In genomic region chr1:194677878-194678277, GRCm38 (mm10) we compare ENCODE assay signal across 10 mouse cellular contexts. TPM values are rescaled to one million over a fixed set of nuclear protein-coding genes. Genes with fewer than 3 reads are reported as not detected.
DNase-seq lines count a peak whose midpoint lies in the region; ATAC-seq and TF ChIP-seq lines count a peak whose summit lies in the region.
"Had no signal": no experiment of that assay in that cellular context is flagged by ENCODE, and none has a peak within 500 bp of the region (broad histone marks: within the 10 kb centered on the region; RNA-seq: fewer than 3 reads in every experiment).

No protein-coding gene starts in this region.

- H3K79me2 ChIP-seq in liver, adult 2 months (ENCODE audit: control insufficient read depth, insufficient read depth, low read length) = peaks cover 9% of the 10 kb centered on the region; the same call in 1 of the 2 replicates

- H3K9ac ChIP-seq in liver, adult 2 months (ENCODE audit: low read depth, low read length) = no peak overlapping the region
- H3K9ac ChIP-seq in liver, embryonic 12.5 days = no peak overlapping the region

- no peak overlapping the region for H3K4me2 ChIP-seq in liver, embryonic 12.5 days

- H3K9me3 ChIP-seq in liver, embryonic 12.5 days (replicated peaks) = no peaks in the 10 kb centered on the region

- DNase-seq in liver, adult 2 months (ENCODE audit: extremely low read depth, low read depth, low spot score) = peak; percentile 92
- peak; percentile 64 for DNase-seq in embryo, embryonic 10.5 days (ENCODE audit: low spot score)
- peak; percentile 76 for DNase-seq in kidney, adult 9 months
- peak; percentile 36 for DNase-seq in yolk sac, embryonic 10.5 days (ENCODE audit: low spot score)
- DNase-seq in urinary bladder, postnatal 25 days (ENCODE audit: low spot score) = no peak
- DNase-seq: cerebellum, postnatal 14 days; gastrocnemius, postnatal 10 days; right cerebral cortex, postnatal 25 days had no signal

- no peaks in the 10 kb centered on the region for H3K27me3 ChIP-seq in liver, adult 2 months (ENCODE audit: control insufficient read depth, insufficient read depth, low read length)
- H3K27me3 ChIP-seq in liver, embryonic 12.5 days (replicated peaks) = 0 out of 2 replicates have a peak, but pooled peaks cover 3% of the 10 kb centered on the region

- no peaks in the 10 kb centered on the region; the same call in 1 of the 2 replicates for H3K36me3 ChIP-seq in liver, adult 2 months (ENCODE audit: control insufficient read depth, insufficient read depth, low read length)
- no peaks in the 10 kb centered on the region for H3K36me3 ChIP-seq in liver, embryonic 12.5 days

- TF ChIP-seq CTCF in liver, adult 2 months (IDR thresholded peaks at IDR 0.05; ENCODE audit: low read depth, low read length) = no peak

- ATAC-seq in liver, embryonic 12.5 days = no peak
- ATAC-seq in monocyte, adult 5-6 weeks (replicated peaks; ENCODE audit: insufficient number of reproducible peaks, low FRiP score, low TSS enrichment, poor library complexity, severe bottlenecking) = no peak

- no peak for TF ChIP-seq POLR2A in liver, adult 2 months (IDR thresholded peaks at IDR 0.05; ENCODE audit: extremely low read depth, insufficient read depth, low read length)

- no peak overlapping the region for H3K4me3 ChIP-seq in liver, adult 2 months (ENCODE audit: insufficient read depth, low read depth, low read length)
- no peak overlapping the region for H3K4me3 ChIP-seq in liver, embryonic 12.5 days

- H3K27ac ChIP-seq in liver, adult 2 months (replicated peaks; ENCODE audit: insufficient read depth, low read depth, low read length) = peak overlapping the region; percentile 38
- no peak overlapping the region for H3K27ac ChIP-seq in liver, embryonic 12.5 days

- WGBS in liver, adult 2 months = 23% methylated on average over 3 of the region's 3 CpGs
- 75% methylated on average over 3 of the region's 3 CpGs for WGBS in liver, embryonic 12.5 days (ENCODE audit: insufficient replicate concordance)

- peaks cover 21% of the 10 kb centered on the region for H3K4me1 ChIP-seq in liver, adult 2 months (ENCODE audit: control insufficient read depth, insufficient read depth, low read length)
- H3K4me1 ChIP-seq in liver, embryonic 12.5 days = peaks cover 68% of the 10 kb centered on the region

RNA-seq across cellular contexts. Expression of gene Plxna2, which starts 59.9 kb away (rescaled TPM):
- 6.7 and 12.1 TPM in 2 replicates for total RNA-seq in liver, adult 2 months (2014; rRNA removed)
- polyA plus RNA-seq in liver, adult 2 months (2012; rRNA removed) = 6.6 and 8.6 TPM in 2 replicates
- polyA plus RNA-seq in liver, embryonic 12.5 days (2016; fragmentation: Nextera tagmentation; extraction: Ambion mirVana) = 1.8 and 2.1 TPM in 2 replicates
- total RNA-seq in monocyte, adult 5-6 weeks (2017) = not detected in 3 replicates
